Mouse (Mus musculus): ENCODE data around the gene Map3k12. TPM values are rescaled to one million over a fixed set of nuclear protein-coding genes. Genes with fewer than 3 reads are reported as not detected.

Map3k12 gene
- polyA plus RNA-seq, 1 experiment from 2014 or later = 53.9 TPM

- Histone ChIP-seq H3K9me3 (no peaks in the 10 kb centered on the region), H3K27ac (peak within 1 kb of the TSS; percentile 99), H3K4me1 (replicated peaks) (peaks cover 50% of the 10 kb centered on the region), H3K36me3 (peaks cover 26% of the 10 kb centered on the region), H3K9ac (replicated peaks) (peak within 1 kb of the TSS; percentile 87), H3K27me3 (no peaks in the 10 kb centered on the region), H3K4me3 (replicated peaks) (peak within 1 kb of the TSS; percentile 69), H3K4me2 (replicated peaks) (peak within 1 kb of the TSS; percentile 79)
- ATAC-seq = peak; percentile 92
- under 1% methylated on average over 60 of the region's 60 CpGs for WGBS
Measured at GRCm38 (mm10) chr15:102517976-102518858, 1.4 kb upstream of the Map3k12 start, which contains the start of gene Tarbp2. Gene Tarbp2 (plus strand): TSS chr15:102518192.

GRCm38 (mm10) chr15:102517631-102517975 is 739 bp upstream of the Map3k12 start:
- Histone ChIP-seq H3K4me3 (replicated peaks) (peak overlapping the region; percentile 69), H3K9me3 (no peaks in the 10 kb centered on the region), H3K36me3 (peaks cover 21% of the 10 kb centered on the region), H3K27me3 (no peaks in the 10 kb centered on the region), H3K27ac (peak overlapping the region; percentile 99), H3K4me1 (replicated peaks) (peaks cover 56% of the 10 kb centered on the region), H3K9ac (replicated peaks) (peak overlapping the region; percentile 87), H3K4me2 (replicated peaks) (peak overlapping the region; percentile 79)
- under 1% methylated on average over 10 of the region's 10 CpGs for WGBS
- no peak for ATAC-seq

GRCm38 (mm10) chr15:102516293-102516692 is 571 bp downstream of the Map3k12 start:
- ATAC-seq = no peak
- H3K4me1 ChIP-seq (replicated peaks) = peaks cover 69% of the 10 kb centered on the region

GRCm38 (mm10) chr15:102515791-102516190 is 1.1 kb downstream of the Map3k12 start:
- Histone ChIP-seq H3K4me3 (replicated peaks) (peak overlapping the region; percentile 69), H3K9ac (replicated peaks) (peak overlapping the region; percentile 87), H3K4me2 (replicated peaks) (peak overlapping the region; percentile 79), H3K27me3 (no peaks in the 10 kb centered on the region), H3K4me1 (replicated peaks) (peaks cover 74% of the 10 kb centered on the region), H3K9me3 (no peaks in the 10 kb centered on the region), H3K27ac (peak overlapping the region; percentile 99), H3K36me3 (peaks cover 3% of the 10 kb centered on the region)
- WGBS = 49% methylated on average over 4 of the region's 4 CpGs
- no peak for ATAC-seq

More at GRCm38 (mm10) chr15:102516293-102516692, 571 bp downstream of the Map3k12 start:
- Histone ChIP-seq H3K27ac (peak overlapping the region; percentile 99), H3K4me2 (replicated peaks) (peak overlapping the region; percentile 79), H3K36me3 (peaks cover 8% of the 10 kb centered on the region), H3K9ac (replicated peaks) (peak overlapping the region; percentile 87), H3K4me3 (replicated peaks) (peak overlapping the region; percentile 69), H3K9me3 (no peaks in the 10 kb centered on the region), H3K27me3 (no peaks in the 10 kb centered on the region)
- WGBS = under 1% methylated on average over 12 of the region's 12 CpGs

- Histone ChIP-seq H3K9me3 (no peaks in the 10 kb centered on the region), H3K9ac (replicated peaks) (peak overlapping the region; percentile 87; the same call in 1 of the 2 replicates), H3K4me2 (replicated peaks) (peak overlapping the region; percentile 79), H3K4me3 (replicated peaks) (peak overlapping the region; percentile 69), H3K36me3 (no peaks in the 10 kb centered on the region), H3K27me3 (no peaks in the 10 kb centered on the region), H3K4me1 (replicated peaks) (peaks cover 75% of the 10 kb centered on the region), H3K27ac (no peak overlapping the region; the same call in 1 of the 2 replicates)
- 90% methylated on average over 2 of the region's 2 CpGs for WGBS
- ATAC-seq = no peak
Measured at GRCm38 (mm10) chr15:102515261-102515660, 1.6 kb downstream of the Map3k12 start.

- ATAC-seq = no peak
- Histone ChIP-seq H3K4me2 (replicated peaks) (peak overlapping the region; percentile 75; the same call in 1 of the 2 replicates), H3K27me3 (no peaks in the 10 kb centered on the region)
Measured at GRCm38 (mm10) chr15:102513004-102513403, 3.9 kb downstream of the Map3k12 start.

GRCm38 (mm10) chr15:102512471-102512870 is 4.4 kb downstream of the Map3k12 start:
- peak overlapping the region; percentile 91 for H3K27ac ChIP-seq
- peak overlapping the region; percentile 75 for H3K4me2 ChIP-seq (replicated peaks)
- peaks cover 83% of the 10 kb centered on the region for H3K4me1 ChIP-seq (replicated peaks)

More at GRCm38 (mm10) chr15:102513004-102513403, 3.9 kb downstream of the Map3k12 start:
- Histone ChIP-seq H3K36me3 (peaks cover 4% of the 10 kb centered on the region; the same call in 1 of the 2 replicates), H3K4me3 (replicated peaks) (no peak overlapping the region), H3K27ac (peak overlapping the region; percentile 91), H3K9ac (replicated peaks) (peak overlapping the region; percentile 69; the same call in 1 of the 2 replicates), H3K4me1 (replicated peaks) (peaks cover 84% of the 10 kb centered on the region), H3K9me3 (no peaks in the 10 kb centered on the region)
- 87% methylated on average over 3 of the region's 3 CpGs for WGBS

GRCm38 (mm10) chr15:102512010-102512409 is 4.9 kb downstream of the Map3k12 start:
- ATAC-seq = no peak
- 18% methylated on average over 5 of the region's 5 CpGs for WGBS
- peak overlapping the region; percentile 69 for H3K9ac ChIP-seq (replicated peaks)
- H3K27me3 ChIP-seq = no peaks in the 10 kb centered on the region
- H3K36me3 ChIP-seq = peaks cover 9% of the 10 kb centered on the region
- H3K9me3 ChIP-seq = no peaks in the 10 kb centered on the region
- peak overlapping the region; percentile 91 for H3K27ac ChIP-seq
- peak overlapping the region; percentile 75 for H3K4me2 ChIP-seq (replicated peaks)
- peak overlapping the region; percentile 58 for H3K4me3 ChIP-seq (replicated peaks)
- peaks cover 79% of the 10 kb centered on the region for H3K4me1 ChIP-seq (replicated peaks)

More at GRCm38 (mm10) chr15:102512471-102512870, 4.4 kb downstream of the Map3k12 start:
- ATAC-seq = no peak
- Histone ChIP-seq H3K36me3 (peaks cover 7% of the 10 kb centered on the region), H3K9ac (replicated peaks) (peak overlapping the region; percentile 69), H3K9me3 (no peaks in the 10 kb centered on the region), H3K4me3 (replicated peaks) (peak overlapping the region; percentile 58; the same call in 1 of the 2 replicates), H3K27me3 (no peaks in the 10 kb centered on the region)

- peak overlapping the region; percentile 75 for H3K4me2 ChIP-seq (replicated peaks)
- H3K4me3 ChIP-seq (replicated peaks) = peak overlapping the region; percentile 58
- H3K27me3 ChIP-seq = no peaks in the 10 kb centered on the region
- H3K9me3 ChIP-seq = no peaks in the 10 kb centered on the region
- H3K36me3 ChIP-seq = peaks cover 9% of the 10 kb centered on the region
- 4% methylated on average over 6 of the region's 6 CpGs for WGBS
- peaks cover 79% of the 10 kb centered on the region for H3K4me1 ChIP-seq (replicated peaks)
- ATAC-seq = peak; percentile 18
- H3K9ac ChIP-seq (replicated peaks) = peak overlapping the region; percentile 69
- H3K27ac ChIP-seq = peak overlapping the region; percentile 91
Measured at GRCm38 (mm10) chr15:102511285-102511833, 5.5 kb downstream of the Map3k12 start.

GRCm38 (mm10) chr15:102510590-102511284 is 6.1 kb downstream of the Map3k12 start:
- H3K4me1 ChIP-seq (replicated peaks) = peaks cover 74% of the 10 kb centered on the region
- WGBS = 3% methylated on average over 30 of the region's 34 CpGs
- no peaks in the 10 kb centered on the region for H3K9me3 ChIP-seq
- H3K27ac ChIP-seq = peak overlapping the region; percentile 91
- peak overlapping the region; percentile 69 for H3K9ac ChIP-seq (replicated peaks)
- peaks cover 13% of the 10 kb centered on the region for H3K36me3 ChIP-seq
- H3K4me3 ChIP-seq (replicated peaks) = peak overlapping the region; percentile 58
- ATAC-seq = peak; percentile 93
- H3K27me3 ChIP-seq = no peaks in the 10 kb centered on the region
- peak overlapping the region; percentile 75 for H3K4me2 ChIP-seq (replicated peaks)

GRCm38 (mm10) chr15:102510110-102510509 is 6.8 kb downstream of the Map3k12 start:
- Histone ChIP-seq H3K4me3 (replicated peaks) (peak overlapping the region; percentile 58), H3K9ac (replicated peaks) (peak overlapping the region; percentile 69), H3K36me3 (peaks cover 19% of the 10 kb centered on the region), H3K27me3 (no peaks in the 10 kb centered on the region), H3K4me1 (replicated peaks) (peaks cover 68% of the 10 kb centered on the region), H3K4me2 (replicated peaks) (peak overlapping the region; percentile 75), H3K9me3 (no peaks in the 10 kb centered on the region), H3K27ac (peak overlapping the region; percentile 91)
- 5% methylated on average over 9 of the region's 9 CpGs for WGBS
- ATAC-seq = peak; percentile 72

All from midbrain, embryonic 13.5 days (tissue).